Mouse (Mus musculus): Measurements from ENCODE around the gene Ndufs2. TPM values are rescaled to one million over a fixed set of nuclear protein-coding genes. Genes with fewer than 3 reads are reported as not detected.
A peak's percentile ranks its signal among the peaks of the same experiment; 100 is the strongest.

The Ndufs2 gene
- polyA plus RNA-seq, 1 experiment from 2014 or later, result 218 TPM

DNA sequence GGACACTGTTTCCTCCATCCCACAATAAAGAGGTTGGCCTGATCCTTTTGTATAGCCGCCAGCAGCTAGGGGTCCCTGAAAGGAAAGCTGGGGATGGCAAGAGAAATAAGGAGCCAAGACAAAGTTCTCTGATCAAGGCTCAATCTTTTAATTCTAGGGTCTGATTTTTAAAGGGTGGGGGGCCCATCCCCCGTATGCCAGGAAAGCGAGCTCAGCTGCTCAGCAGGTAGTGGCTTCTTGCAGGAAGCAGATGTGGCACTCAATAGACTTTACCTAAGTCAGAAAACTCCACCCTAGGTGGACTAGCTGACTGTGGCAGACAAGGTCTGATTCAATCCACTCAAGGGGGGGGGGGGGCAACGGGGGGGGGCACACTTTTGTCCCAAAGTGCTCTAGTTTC is 24.4 kb downstream of the Ndufs2 start:
- Histone ChIP-seq H3K36me3 (replicated peaks; ENCODE audit: control insufficient read depth, insufficient read depth) (no peaks in the 10 kb centered on the region), H3K9me3 (ENCODE audit: control insufficient read depth, low read length) (no peaks in the 10 kb centered on the region), H3K27ac (no peak overlapping the region), H3K4me1 (replicated peaks; ENCODE audit: control insufficient read depth, insufficient read depth, low read length) (peaks cover under 1% of the 10 kb centered on the region; the same call in 1 of the 2 replicates), H3K4me3 (replicated peaks; ENCODE audit: low read length) (no peak overlapping the region), H3K9ac (no peak overlapping the region), H3K27me3 (ENCODE audit: control insufficient read depth, insufficient read depth, low read length) (no peaks in the 10 kb centered on the region), H3K4me2 (replicated peaks) (no peak overlapping the region)
- no peak for DNase-seq (ENCODE audit: low spot score)
- WGBS, result 48% methylated on average over 3 of the region's 4 CpGs
- no peak for ATAC-seq (ENCODE audit: low FRiP score)

- Histone ChIP-seq H3K9ac (no peak within 1 kb of the TSS), H3K4me3 (replicated peaks; ENCODE audit: low read length) (no peak within 1 kb of the TSS), H3K27me3 (ENCODE audit: control insufficient read depth, insufficient read depth, low read length) (no peaks in the 10 kb centered on the region), H3K27ac (no peak within 1 kb of the TSS), H3K4me1 (replicated peaks; ENCODE audit: control insufficient read depth, insufficient read depth, low read length) (peaks cover 10% of the 10 kb centered on the region), H3K36me3 (replicated peaks; ENCODE audit: control insufficient read depth, insufficient read depth) (peaks cover 6% of the 10 kb centered on the region), H3K9me3 (ENCODE audit: control insufficient read depth, low read length) (no peaks in the 10 kb centered on the region), H3K4me2 (replicated peaks) (no peak within 1 kb of the TSS)
- 85% methylated on average over 5 of the region's 5 CpGs for WGBS
- no peak for ATAC-seq (ENCODE audit: low FRiP score)
- no peak for DNase-seq (ENCODE audit: low spot score)
Observed at GRCm38 (mm10) chr1:171224857-171225256, 26.3 kb downstream of the Ndufs2 start, which contains the start of gene Apoa2. Gene Apoa2 (plus strand): TSS chr1:171225054.

GRCm38 (mm10) chr1:171223796-171224195 is 27.4 kb downstream of the Ndufs2 start:
- 92% methylated on average over 2 of the region's 2 CpGs for WGBS
- H3K27me3 ChIP-seq (ENCODE audit: control insufficient read depth, insufficient read depth, low read length), result no peaks in the 10 kb centered on the region
- ATAC-seq (ENCODE audit: low FRiP score), result no peak
- no peak overlapping the region for H3K4me3 ChIP-seq (replicated peaks; ENCODE audit: low read length)
- no peak for DNase-seq (ENCODE audit: low spot score)
- H3K36me3 ChIP-seq (replicated peaks; ENCODE audit: control insufficient read depth, insufficient read depth), result peaks cover 17% of the 10 kb centered on the region
- no peak overlapping the region for H3K9ac ChIP-seq
- H3K27ac ChIP-seq, result no peak overlapping the region
- H3K4me1 ChIP-seq (replicated peaks; ENCODE audit: control insufficient read depth, insufficient read depth, low read length), result peaks cover 10% of the 10 kb centered on the region
- no peaks in the 10 kb centered on the region for H3K9me3 ChIP-seq (ENCODE audit: control insufficient read depth, low read length)
- no peak overlapping the region for H3K4me2 ChIP-seq (replicated peaks)

DNA sequence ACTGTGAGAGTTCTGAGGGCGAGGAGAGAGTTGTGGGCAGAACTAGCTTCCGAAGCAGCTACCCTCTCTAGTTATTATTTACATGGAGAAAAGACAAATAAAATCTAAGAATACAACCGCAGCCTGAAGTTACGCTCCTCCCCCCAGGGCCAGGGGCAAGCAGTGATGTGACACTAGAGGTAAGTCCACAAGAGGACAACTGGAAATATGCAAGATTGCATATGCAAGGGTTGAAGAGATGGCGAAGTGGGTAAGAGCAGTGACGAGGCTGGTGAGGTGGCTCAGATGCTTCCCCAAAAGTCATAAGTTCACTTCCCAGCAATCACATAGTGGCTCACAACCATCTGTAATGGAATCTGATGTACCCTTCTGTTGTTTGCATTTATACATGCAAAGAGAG is 28.0 kb downstream of the Ndufs2 start:
- peak overlapping the region; percentile 84 for H3K4me2 ChIP-seq (replicated peaks)
- WGBS, result 84% methylated on average over 6 of the region's 6 CpGs
- H3K4me3 ChIP-seq (replicated peaks; ENCODE audit: low read length), result peak overlapping the region; percentile 53; the same call in 1 of the 2 replicates
- peak overlapping the region; percentile 55; the same call in 1 of the 2 replicates for H3K27ac ChIP-seq
- H3K4me1 ChIP-seq (replicated peaks; ENCODE audit: control insufficient read depth, insufficient read depth, low read length), result peaks cover 10% of the 10 kb centered on the region
- H3K9me3 ChIP-seq (ENCODE audit: control insufficient read depth, low read length), result no peaks in the 10 kb centered on the region
- ATAC-seq (ENCODE audit: low FRiP score) (no peak), DNase-seq (ENCODE audit: low spot score) (no peak)
- peaks cover 23% of the 10 kb centered on the region for H3K36me3 ChIP-seq (replicated peaks; ENCODE audit: control insufficient read depth, insufficient read depth)
- H3K9ac ChIP-seq, result peak overlapping the region; percentile 35; the same call in 1 of the 2 replicates
- no peaks in the 10 kb centered on the region for H3K27me3 ChIP-seq (ENCODE audit: control insufficient read depth, insufficient read depth, low read length)

DNA sequence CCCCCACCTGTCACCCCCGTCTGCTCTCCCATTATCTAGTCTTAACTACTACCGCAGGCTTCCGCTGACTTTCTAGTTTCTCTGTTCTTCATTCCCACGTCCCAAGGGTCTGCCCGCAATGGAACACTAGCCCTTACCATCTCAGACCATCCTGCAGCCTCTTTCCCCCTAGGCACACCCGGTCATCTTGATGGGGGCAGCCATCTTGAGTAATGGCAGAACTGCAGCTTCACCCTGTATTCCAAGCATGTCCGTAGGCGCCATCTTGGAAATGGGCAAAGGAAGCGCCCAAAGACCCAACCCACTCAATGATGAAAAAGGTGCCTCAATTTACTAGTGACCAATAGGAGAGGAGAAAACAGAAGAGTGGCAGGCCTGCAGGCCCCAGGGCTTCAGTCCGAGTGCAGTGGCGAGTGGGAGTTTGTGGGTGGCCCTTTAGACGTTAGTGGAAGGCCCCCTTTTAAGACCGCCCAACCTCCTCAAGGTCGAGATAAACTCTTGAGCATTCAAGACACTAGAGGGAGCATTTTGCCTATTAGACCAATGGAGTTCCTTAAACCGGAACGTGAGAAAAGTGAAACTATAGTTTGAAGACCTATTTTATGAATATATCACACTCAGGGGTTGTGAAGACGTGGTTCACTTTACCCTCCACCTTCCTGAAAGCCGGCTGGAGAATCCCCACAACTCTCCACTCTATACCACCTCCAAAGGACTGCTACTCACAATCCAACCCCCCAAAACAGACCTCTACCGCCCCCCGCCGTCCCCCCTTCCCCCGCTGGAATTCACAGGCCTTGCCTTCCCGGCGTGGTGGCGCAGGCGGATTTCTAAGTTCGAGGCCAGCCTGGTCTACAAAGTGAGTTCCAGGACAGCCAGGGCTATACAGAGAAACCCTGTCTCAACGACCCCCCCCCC is 28.7 kb downstream of the Ndufs2 start, which contains the start of gene Tomm40l:
Gene Tomm40l, minus strand, starts transcription at position 277 of the 918 bp plus-strand sequence.
- peak within 1 kb of the TSS; percentile 84 for H3K4me2 ChIP-seq (replicated peaks)
- WGBS, result 4% methylated on average over 28 of the region's 28 CpGs

GRCm38 (mm10) chr1:171221281-171222193 is 29.7 kb downstream of the Ndufs2 start:
- Histone ChIP-seq H3K4me1 (replicated peaks; ENCODE audit: control insufficient read depth, insufficient read depth, low read length) (peaks cover 10% of the 10 kb centered on the region), H3K4me3 (replicated peaks; ENCODE audit: low read length) (peak overlapping the region; percentile 53), H3K9me3 (ENCODE audit: control insufficient read depth, low read length) (no peaks in the 10 kb centered on the region), H3K4me2 (replicated peaks) (peak overlapping the region; percentile 84), H3K36me3 (replicated peaks; ENCODE audit: control insufficient read depth, insufficient read depth) (peaks cover 25% of the 10 kb centered on the region), H3K27me3 (ENCODE audit: control insufficient read depth, insufficient read depth, low read length) (no peaks in the 10 kb centered on the region), H3K27ac (peak overlapping the region; percentile 68; the same call in 1 of the 2 replicates), H3K9ac (peak overlapping the region; percentile 65)
- ATAC-seq (ENCODE audit: low FRiP score) (no peak), DNase-seq (ENCODE audit: low spot score) (no peak)
- WGBS, result 8% methylated on average over 22 of the region's 22 CpGs

More for the DNA sequence above, 28.7 kb downstream of the Ndufs2 start, which contains the start of gene Tomm40l:
- Histone ChIP-seq H3K27me3 (ENCODE audit: control insufficient read depth, insufficient read depth, low read length) (no peaks in the 10 kb centered on the region), H3K36me3 (replicated peaks; ENCODE audit: control insufficient read depth, insufficient read depth) (peaks cover 25% of the 10 kb centered on the region), H3K4me1 (replicated peaks; ENCODE audit: control insufficient read depth, insufficient read depth, low read length) (peaks cover 10% of the 10 kb centered on the region), H3K4me3 (replicated peaks; ENCODE audit: low read length) (peak within 1 kb of the TSS; percentile 53), H3K27ac (peak within 1 kb of the TSS; percentile 68), H3K9me3 (ENCODE audit: control insufficient read depth, low read length) (no peaks in the 10 kb centered on the region), H3K9ac (peak within 1 kb of the TSS; percentile 65)
- peak; percentile 97 for ATAC-seq (ENCODE audit: low FRiP score)
- DNase-seq (ENCODE audit: low spot score), result peak; percentile 92

DNA sequence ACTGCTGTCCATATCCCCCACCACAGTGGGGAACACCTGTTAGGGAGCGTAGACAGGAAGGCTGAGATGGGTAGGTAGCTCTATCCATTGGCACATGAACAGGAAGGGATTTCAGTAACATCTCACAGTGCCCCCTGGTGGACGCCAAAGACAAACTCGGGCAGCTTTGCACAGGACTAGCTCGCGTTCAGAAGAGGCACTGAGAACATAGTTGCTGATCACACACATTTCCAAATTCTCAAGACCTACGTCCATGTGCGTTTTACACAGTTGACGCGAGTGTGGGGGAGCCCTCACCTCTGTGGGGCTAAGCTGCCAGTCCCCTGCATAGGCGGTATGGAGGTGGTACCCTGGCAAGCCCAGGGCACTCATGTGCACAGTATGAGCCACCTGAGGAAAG is 30.3 kb downstream of the Ndufs2 start:
- H3K9me3 ChIP-seq (ENCODE audit: control insufficient read depth, low read length), result no peaks in the 10 kb centered on the region
- peaks cover 25% of the 10 kb centered on the region for H3K36me3 ChIP-seq (replicated peaks; ENCODE audit: control insufficient read depth, insufficient read depth)
- H3K27me3 ChIP-seq (ENCODE audit: control insufficient read depth, insufficient read depth, low read length), result no peaks in the 10 kb centered on the region
- H3K4me2 ChIP-seq (replicated peaks), result peak overlapping the region; percentile 84
- ATAC-seq (ENCODE audit: low FRiP score), result peak; percentile 46
- no peak overlapping the region; the same call in 1 of the 2 replicates for H3K9ac ChIP-seq
- peak; percentile 90 for DNase-seq (ENCODE audit: low spot score)
- H3K27ac ChIP-seq, result no peak overlapping the region
- peak overlapping the region; percentile 53 for H3K4me3 ChIP-seq (replicated peaks; ENCODE audit: low read length)
- 5% methylated on average over 10 of the region's 10 CpGs for WGBS
- peaks cover 10% of the 10 kb centered on the region for H3K4me1 ChIP-seq (replicated peaks; ENCODE audit: control insufficient read depth, insufficient read depth, low read length)

GRCm38 (mm10) chr1:171216241-171216955 is 34.8 kb downstream of the Ndufs2 start:
- WGBS, result 92% methylated on average over 18 of the region's 18 CpGs
- Histone ChIP-seq H3K9me3 (ENCODE audit: control insufficient read depth, low read length) (no peaks in the 10 kb centered on the region), H3K4me3 (replicated peaks; ENCODE audit: low read length) (no peak overlapping the region), H3K4me1 (replicated peaks; ENCODE audit: control insufficient read depth, insufficient read depth, low read length) (peaks cover 6% of the 10 kb centered on the region), H3K4me2 (replicated peaks) (no peak overlapping the region), H3K27me3 (ENCODE audit: control insufficient read depth, insufficient read depth, low read length) (no peaks in the 10 kb centered on the region), H3K27ac (no peak overlapping the region), H3K9ac (no peak overlapping the region), H3K36me3 (replicated peaks; ENCODE audit: control insufficient read depth, insufficient read depth) (peaks cover 25% of the 10 kb centered on the region)
- DNase-seq (ENCODE audit: low spot score) (no peak), ATAC-seq (ENCODE audit: low FRiP score) (no peak)
